Mouse (Mus musculus): ENCODE measurements around the gene A730071L15Rik.

GRCm38 (mm10) chr11:6164781-6165180 is 35.0 kb upstream of the A730071L15Rik start:
- TF ChIP-seq FLI1 (IDR thresholded peaks at IDR 0.05; ENCODE audit: low read length) (no peak), GATA1 (IDR thresholded peaks at IDR 0.05; ENCODE audit: borderline replicate concordance, low read length) (no peak)
